Comparison of ENCODE assay signal across 1 mouse cellular context in the genomic region with DNA sequence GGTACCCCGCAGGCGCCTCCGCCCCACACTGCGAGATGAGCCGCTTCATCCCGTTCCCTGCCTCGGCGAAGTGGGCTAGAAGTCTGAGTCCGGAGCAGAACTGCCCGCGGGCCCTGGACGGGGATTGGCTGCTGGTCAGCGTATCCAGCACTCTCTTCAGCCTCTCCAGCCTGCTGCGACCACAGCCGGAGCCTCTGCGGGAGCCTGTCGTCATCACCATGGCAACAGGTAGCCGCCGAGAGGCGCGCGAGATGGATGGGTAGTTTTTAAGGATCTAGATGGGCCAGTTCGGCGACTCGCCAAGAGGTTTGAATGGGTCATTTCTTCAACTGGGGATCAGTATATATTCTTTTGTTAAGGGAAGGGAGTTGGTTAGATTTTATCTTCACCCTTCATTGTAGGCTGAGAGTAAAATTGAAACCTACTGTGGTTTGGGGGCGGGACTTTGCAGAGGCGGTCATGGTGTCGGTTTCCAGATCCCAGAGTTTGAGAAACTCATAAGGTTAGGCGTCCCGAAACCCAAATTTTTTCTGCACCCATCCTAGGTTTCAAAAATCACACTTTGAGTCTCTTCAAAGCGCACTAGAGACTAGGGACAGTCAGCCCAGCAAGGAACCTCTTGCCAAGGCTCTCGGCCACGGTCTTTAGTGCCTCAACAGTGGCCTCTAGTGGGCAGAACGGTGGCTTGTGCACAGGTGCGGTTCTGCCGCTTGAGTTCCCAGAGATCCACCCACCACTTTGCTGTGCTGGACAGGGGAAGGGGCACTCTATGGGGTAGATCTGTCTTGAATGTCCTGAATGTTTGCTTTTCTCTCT.
A peak's percentile ranks its signal among the peaks of the same experiment; 100 is the strongest.
TF ChIP-seq lines count a peak whose summit lies in the region.

No protein-coding gene starts in this region.

TF ChIP-seq in myocyte, 11 proteins besides CTCF, POLR2A, EP300 and RAD21 (continued from another document):
- TF ChIP-seq MYOD1 (IDR thresholded peaks at IDR 0.05; ENCODE audit: control insufficient read depth in 1 of 3, insufficient read length in 2 of 3, low read depth in 2 of 3) (peak in 2 of 3 experiments; percentile 68 to 74), POLR2AphosphoS2 (IDR thresholded peaks at IDR 0.05; ENCODE audit: insufficient read length, low read depth) (peak; percentile 10), USF1 (IDR thresholded peaks at IDR 0.05; ENCODE audit: low read depth) (no peak), SRF (IDR thresholded peaks at IDR 0.05; ENCODE audit: control insufficient read depth, insufficient read length, low read depth) (no peak), TCF3 (IDR thresholded peaks at IDR 0.05; ENCODE audit: insufficient read length, low read depth) (no peak)
